Mouse (Mus musculus): ENCODE measurements at regions not wholly inside any gene's neighbourhood (a gene's known extent, or its start where the extent isn't known, plus 50 kb on each side); places are given as distances from the start of the nearest gene placed in this dataset.

- DNase-seq: no peak
Measured at GRCm38 (mm10) chr2:19049877-19050731, 52.0 kb downstream of the 4930426L09Rik start.

GRCm38 (mm10) chr2:19055500-19055899 is 57.4 kb downstream of the 4930426L09Rik start:
- DNase-seq: no peak

GRCm38 (mm10) chr2:19057859-19058258 is 59.7 kb downstream of the 4930426L09Rik start:
- no peak for DNase-seq

GRCm38 (mm10) chr2:19058765-19059164 is 60.6 kb downstream of the 4930426L09Rik start:
- no peak for DNase-seq

- DNase-seq: peak; percentile 18
Measured at GRCm38 (mm10) chr2:19059246-19059645, 61.1 kb downstream of the 4930426L09Rik start.

- no peak for DNase-seq
Measured at GRCm38 (mm10) chr2:19060218-19060915, 62.2 kb downstream of the 4930426L09Rik start.

GRCm38 (mm10) chr2:19064560-19065362 is 66.6 kb downstream of the 4930426L09Rik start:
- peak in 1 of 2 experiments; percentile 23 for DNase-seq

GRCm38 (mm10) chr2:19065511-19065910 is 67.4 kb downstream of the 4930426L09Rik start:
- no peak for DNase-seq

- DNase-seq: no peak
Measured at GRCm38 (mm10) chr2:19068161-19068560, 70.0 kb downstream of the 4930426L09Rik start.

- DNase-seq: no peak
Measured at GRCm38 (mm10) chr2:19083816-19084215, 85.7 kb downstream of the 4930426L09Rik start.

- no peak for DNase-seq
Measured at GRCm38 (mm10) chr2:19085105-19085504, 87.0 kb downstream of the 4930426L09Rik start.

GRCm38 (mm10) chr2:19086167-19086566 is 88.0 kb downstream of the 4930426L09Rik start:
- no peak for DNase-seq

- DNase-seq: no peak
Measured at GRCm38 (mm10) chr2:19086621-19087020, 88.5 kb downstream of the 4930426L09Rik start.

- DNase-seq: no peak
Measured at GRCm38 (mm10) chr2:19099384-19099783, 99.7 kb upstream of the Armc3 start.

GRCm38 (mm10) chr2:19108753-19109152 is 90.3 kb upstream of the Armc3 start:
- DNase-seq: no peak

- DNase-seq: no peak
Measured at GRCm38 (mm10) chr2:19119871-19120270, 79.2 kb upstream of the Armc3 start.

GRCm38 (mm10) chr2:19132864-19133263 is 66.2 kb upstream of the Armc3 start:
- DNase-seq: no peak

- no peak for DNase-seq
Measured at GRCm38 (mm10) chr2:19142586-19142985, 56.5 kb upstream of the Armc3 start.

GRCm38 (mm10) chr2:19145412-19145811 is 53.7 kb upstream of the Armc3 start:
- no peak for DNase-seq

GRCm38 (mm10) chr2:19145881-19146280 is 53.2 kb upstream of the Armc3 start:
- peak in 1 of 2 experiments; percentile 2 for DNase-seq

GRCm38 (mm10) chr2:19146289-19146688 is 52.8 kb upstream of the Armc3 start:
- DNase-seq: no peak

- DNase-seq: no peak
Measured at GRCm38 (mm10) chr2:19148812-19149211, 50.3 kb upstream of the Armc3 start.

Measured in lung, adult 18-20 months (tissue).